Mouse (Mus musculus) heart, postnatal 25 days (tissue): ENCODE measurements around the gene Cer1. TPM values are rescaled to one million over a fixed set of nuclear protein-coding genes. Genes with fewer than 3 reads are reported as not detected.

Experiments
- total RNA-seq, 2 experiments: library from RNA; stranded (reverse); gene quantifications; 2 replicates each; pipeline ENCODE4 v1.2.3; 2021

The Cer1 gene
- total RNA-seq, 2 experiments from 2014 or later, result not detected

Other genes starting within 250 kb of the Cer1 start
- 100 to 1,000 TPM; 119 to 122 TPM for gene Nfib, start 179.4 kb downstream of the Cer1 start, total RNA-seq
- 10 to 100 TPM; 10.8 to 11.6 TPM for gene Zdhhc21, start 25.2 kb downstream of the Cer1 start, total RNA-seq
- under 1 TPM; 0.59 to 0.65 TPM for gene Frem1, start 167.2 kb upstream of the Cer1 start, total RNA-seq